8 mouse cellular contexts compared by ENCODE assay signal in genomic region chr8:71528362-71529073, GRCm38 (mm10). TPM values are rescaled to one million over a fixed set of nuclear protein-coding genes. Genes with fewer than 3 reads are reported as not detected.
DNase-seq lines count a peak whose midpoint lies in the region; ATAC-seq and TF ChIP-seq lines count a peak whose summit lies in the region.

No protein-coding gene starts in this region.

- ATAC-seq in hindbrain, embryonic 16.5 days: 0 out of 2 replicates have a peak, but pooled peaks have one; percentile 37
- peak; percentile 62 for ATAC-seq in liver, embryonic 15.5 days (ENCODE audit: insufficient read depth)

- H3K4me3 ChIP-seq in thymus, adult 2 months (ENCODE audit: control insufficient read depth, insufficient read depth, low read length): no peak overlapping the region
- H3K4me3 ChIP-seq in hindbrain, embryonic 16.5 days (ENCODE audit: low read length): no peak overlapping the region
- H3K4me3 ChIP-seq in liver, embryonic 15.5 days (replicated peaks): no peak overlapping the region

- no peak overlapping the region for H3K9ac ChIP-seq in hindbrain, embryonic 16.5 days (ENCODE audit: low read depth, low read length)
- H3K9ac ChIP-seq in liver, embryonic 15.5 days: no peak overlapping the region

- H3K27me3 ChIP-seq in thymus, adult 2 months (ENCODE audit: control insufficient read depth, insufficient read depth, low read length): no peaks in the 10 kb centered on the region
- peaks cover 25% of the 10 kb centered on the region for H3K27me3 ChIP-seq in hindbrain, embryonic 16.5 days (replicated peaks; ENCODE audit: control insufficient read depth, insufficient read depth, low read length)
- peaks cover 25% of the 10 kb centered on the region for H3K27me3 ChIP-seq in liver, embryonic 15.5 days

- no peak for TF ChIP-seq POLR2A in thymus, adult 2 months (IDR thresholded peaks at IDR 0.05; ENCODE audit: control insufficient read depth, extremely low read depth, insufficient read depth, low read length, poor library complexity)

- DNase-seq in thymus, adult 2 months: peak; percentile 57
- no peak for DNase-seq in thymus, adult 18-20 months
- peak; percentile 69 for DNase-seq in thymus, postnatal 14 days
- no peak for DNase-seq in layer of hippocampus, adult 18-20 months (ENCODE audit: low spot score in 2 of 2)
- no peak for DNase-seq in adrenal gland, adult 8-10 months
- no peak for DNase-seq in right cerebral cortex, postnatal 4 days

- H3K27ac ChIP-seq in thymus, adult 2 months (ENCODE audit: control insufficient read depth, insufficient read depth, low read length): peak overlapping the region; percentile 21; the same call in 1 of the 2 replicates
- H3K27ac ChIP-seq in hindbrain, embryonic 16.5 days (ENCODE audit: low read depth, low read length): peak overlapping the region; percentile 21; the same call in 1 of the 2 replicates
- peak overlapping the region; percentile 29; the same call in 1 of the 2 replicates for H3K27ac ChIP-seq in liver, embryonic 15.5 days (replicated peaks)

- no peaks in the 10 kb centered on the region for H3K36me3 ChIP-seq in thymus, adult 2 months (ENCODE audit: control insufficient read depth, insufficient read depth, low read length)
- H3K36me3 ChIP-seq in hindbrain, embryonic 16.5 days (ENCODE audit: control insufficient read depth, insufficient read depth, low read length): no peaks in the 10 kb centered on the region
- no peaks in the 10 kb centered on the region for H3K36me3 ChIP-seq in liver, embryonic 15.5 days (replicated peaks)

- 11% methylated on average over 11 of the region's 11 CpGs for WGBS in thymus, adult 2 months
- WGBS in hindbrain, embryonic 16.5 days: 83% methylated on average over 11 of the region's 11 CpGs
- 20% methylated on average over 11 of the region's 11 CpGs for WGBS in liver, embryonic 15.5 days (ENCODE audit: insufficient replicate concordance)

- TF ChIP-seq CTCF in thymus, adult 2 months (IDR thresholded peaks at IDR 0.05; ENCODE audit: borderline replicate concordance, control insufficient read depth, extremely low read depth, insufficient read depth, low read length, poor library complexity): no peak

- no peaks in the 10 kb centered on the region for H3K9me3 ChIP-seq in hindbrain, embryonic 16.5 days (ENCODE audit: control insufficient read depth, low read length)
- H3K9me3 ChIP-seq in liver, embryonic 15.5 days (replicated peaks): no peaks in the 10 kb centered on the region

- peaks cover 9% of the 10 kb centered on the region for H3K4me1 ChIP-seq in thymus, adult 2 months (replicated peaks; ENCODE audit: control insufficient read depth, insufficient read depth, low read length)
- peaks cover 3% of the 10 kb centered on the region; the same call in 1 of the 2 replicates for H3K4me1 ChIP-seq in hindbrain, embryonic 16.5 days (ENCODE audit: control insufficient read depth, insufficient read depth, low read depth, low read length)
- H3K4me1 ChIP-seq in liver, embryonic 15.5 days (replicated peaks): 0 out of 2 replicates have a peak, but pooled peaks cover 9% of the 10 kb centered on the region

- no peak overlapping the region for H3K4me2 ChIP-seq in hindbrain, embryonic 16.5 days (ENCODE audit: low read length)
- H3K4me2 ChIP-seq in liver, embryonic 15.5 days: no peak overlapping the region

RNA-seq across cellular contexts. Expression of gene Ccdc194, which starts 3.0 kb away (rescaled TPM):
- 0.09 and 0.11 TPM in 2 replicates for polyA plus RNA-seq in thymus, adult 2 months (2012; rRNA removed)
- polyA plus RNA-seq in hindbrain, embryonic 16.5 days (2015; fragmentation: Nextera tagmentation; extraction: Ambion mirVana): 0.44 and 0.52 TPM in 2 replicates
- polyA plus RNA-seq in liver, embryonic 15.5 days (2015; fragmentation: Nextera tagmentation; extraction: Ambion mirVana): 0.06 and 0.14 TPM in 2 replicates
- not detected for total RNA-seq in layer of hippocampus, adult 18-20 months (2021)
- total RNA-seq in adrenal gland, adult 8-10 months (2022): not detected

RNA-seq across cellular contexts. Expression of gene Bst2, which starts 8.7 kb away (rescaled TPM):
- 457 and 474 TPM in 2 replicates for polyA plus RNA-seq in thymus, adult 2 months (2012; rRNA removed)
- 10.4 and 12.3 TPM in 2 replicates for polyA plus RNA-seq in hindbrain, embryonic 16.5 days (2015; fragmentation: Nextera tagmentation; extraction: Ambion mirVana)
- polyA plus RNA-seq in liver, embryonic 15.5 days (2015; fragmentation: Nextera tagmentation; extraction: Ambion mirVana): 35.3 and 37.3 TPM in 2 replicates
- total RNA-seq in layer of hippocampus, adult 18-20 months (2021): 1 to 10 TPM; 3.8 to 5.4 TPM
- 10 to 100 TPM; 54.3 to 91.2 (median 67.9) TPM for total RNA-seq in adrenal gland, adult 8-10 months (2022)

RNA-seq across cellular contexts. Expression of gene Mvb12a, which starts 14.2 kb away (rescaled TPM):
- polyA plus RNA-seq in thymus, adult 2 months (2012; rRNA removed): 166 and 182 TPM in 2 replicates
- polyA plus RNA-seq in hindbrain, embryonic 16.5 days (2015; fragmentation: Nextera tagmentation; extraction: Ambion mirVana): 66.3 and 70.4 TPM in 2 replicates
- 31.6 and 35.2 TPM in 2 replicates for polyA plus RNA-seq in liver, embryonic 15.5 days (2015; fragmentation: Nextera tagmentation; extraction: Ambion mirVana)
- total RNA-seq in layer of hippocampus, adult 18-20 months (2021): 10 to 100 TPM; 29.9 to 37.9 TPM
- 10 to 100 TPM; 72.6 to 87.3 (median 82.3) TPM for total RNA-seq in adrenal gland, adult 8-10 months (2022)

RNA-seq across cellular contexts. Expression of gene Plvap, which starts 17.0 kb away (rescaled TPM):
- 59.2 and 62.6 TPM in 2 replicates for polyA plus RNA-seq in thymus, adult 2 months (2012; rRNA removed)
- 12.0 and 12.5 TPM in 2 replicates for polyA plus RNA-seq in hindbrain, embryonic 16.5 days (2015; fragmentation: Nextera tagmentation; extraction: Ambion mirVana)
- polyA plus RNA-seq in liver, embryonic 15.5 days (2015; fragmentation: Nextera tagmentation; extraction: Ambion mirVana): 22.4 and 23.9 TPM in 2 replicates
- 1 to 10 TPM; 7.4 to 7.9 TPM for total RNA-seq in layer of hippocampus, adult 18-20 months (2021)
- total RNA-seq in adrenal gland, adult 8-10 months (2022): 100 to 1,000 TPM; 195 to 255 (median 230) TPM

RNA-seq across cellular contexts. Expression of gene Tmem221, which starts 30.2 kb away (rescaled TPM):
- polyA plus RNA-seq in thymus, adult 2 months (2012; rRNA removed): 15.5 and 17.2 TPM in 2 replicates
- polyA plus RNA-seq in hindbrain, embryonic 16.5 days (2015; fragmentation: Nextera tagmentation; extraction: Ambion mirVana): 0.09 and 0.19 TPM in 2 replicates
- polyA plus RNA-seq in liver, embryonic 15.5 days (2015; fragmentation: Nextera tagmentation; extraction: Ambion mirVana): 0.50 and 0.94 TPM in 2 replicates
- under 1 TPM in 1 of 2 experiments, not detected in 1; 0.20 TPM for total RNA-seq in layer of hippocampus, adult 18-20 months (2021)
- total RNA-seq in adrenal gland, adult 8-10 months (2022): 1 to 10 TPM; 5.1 to 7.0 (median 5.8) TPM

Comparison
In these comparisons a context has a peak if more than half of its experiments do, and no peak if none do; other contexts are left out.
1. DNase-seq: peak in thymus, adult 2 months (single experiment) and thymus, postnatal 14 days (single experiment); none in thymus, adult 18-20 months (0 of 2), layer of hippocampus, adult 18-20 months (0 of 2), adrenal gland, adult 8-10 months (single experiment) and right cerebral cortex, postnatal 4 days (single experiment).
2. RNA of gene Bst2, which starts 8.7 kb away (polyA plus RNA-seq): 457 to 474 TPM in thymus, adult 2 months; 35.3 to 37.3 TPM in liver, embryonic 15.5 days and 10.4 to 12.3 TPM in hindbrain, embryonic 16.5 days; every median in the first group is over 10 times any median in the second.
3. Peak in every context shown above with its lines, with median percentiles within 50 percentile points of each other: H3K27ac ChIP-seq.